ENCODE assay signal across 8 mouse cellular contexts in genomic region chr1:74800424-74800888, GRCm38 (mm10). TPM values are rescaled to one million over a fixed set of nuclear protein-coding genes. Genes with fewer than 3 reads are reported as not detected.
DNase-seq lines count a peak whose midpoint lies in the region; ATAC-seq and TF ChIP-seq lines count a peak whose summit lies in the region.

No protein-coding gene starts in this region.

- H3K36me3 ChIP-seq in hindbrain, postnatal 0 days (ENCODE audit: insufficient read depth, low read length), result no peaks in the 10 kb centered on the region

- peak; percentile 55 to 79 for DNase-seq in left cerebral cortex, adult 18-20 months (ENCODE audit: low spot score in 2 of 2)
- DNase-seq in left cerebral cortex, adult 11 months (ENCODE audit: low spot score), result no peak
- no peak for DNase-seq in hindbrain, postnatal 0 days (ENCODE audit: low spot score)
- peak; percentile 51 for DNase-seq in naive thymus-derived CD4-positive, alpha-beta T cell, adult 2 months (ENCODE audit: low read depth)
- DNase-seq in cerebellum, postnatal 36 days, result no peak
- DNase-seq in layer of hippocampus, postnatal 25 days (ENCODE audit: extremely low spot score in 1 of 2, low spot score in 1 of 2), result no peak
- DNase-seq in layer of hippocampus, adult 9-10 months (ENCODE audit: low spot score), result no peak

- 1% methylated on average over 29 of the region's 29 CpGs for WGBS in hindbrain, postnatal 0 days

- H3K4me1 ChIP-seq in hindbrain, postnatal 0 days (ENCODE audit: insufficient read depth, low read length), result 0 out of 2 replicates have a peak, but pooled peaks cover 3% of the 10 kb centered on the region

- H3K9ac ChIP-seq in hindbrain, postnatal 0 days (replicated peaks; ENCODE audit: low read length), result 0 out of 2 replicates have a peak overlapping the region, but pooled peaks have one; percentile 17

- peaks cover 48% of the 10 kb centered on the region for H3K27me3 ChIP-seq in hindbrain, postnatal 0 days (ENCODE audit: insufficient read depth, low read length)

- H3K9me3 ChIP-seq in hindbrain, postnatal 0 days (ENCODE audit: low read length), result no peaks in the 10 kb centered on the region

- no peak for TF ChIP-seq CTCF in hindbrain, postnatal 0 days (IDR thresholded peaks at IDR 0.05; ENCODE audit: low read depth)

- peak overlapping the region; percentile 21 for H3K4me3 ChIP-seq in hindbrain, postnatal 0 days (ENCODE audit: low read length)

- H3K27ac ChIP-seq in hindbrain, postnatal 0 days, result 0 out of 2 replicates have a peak overlapping the region, but pooled peaks have one; percentile 15

- H3K4me2 ChIP-seq in hindbrain, postnatal 0 days (ENCODE audit: low read depth, low read length), result peak overlapping the region; percentile 42

- peak; percentile 72 for ATAC-seq in common myeloid progenitor, adult 5-6 weeks (replicated peaks; ENCODE audit: low read depth, poor library complexity, severe bottlenecking)
- ATAC-seq in hindbrain, postnatal 0 days, result no peak

RNA-seq across cellular contexts. Expression of gene Wnt10a, which starts 9.1 kb away (rescaled TPM):
- total RNA-seq in left cerebral cortex, adult 18-20 months (2021), result 10 to 100 TPM; 15.8 to 15.9 TPM
- total RNA-seq in common myeloid progenitor, adult 5-6 weeks (2017), result not detected in 2 replicates
- total RNA-seq in hindbrain, postnatal 0 days (2014; rRNA removed), result 1.8 and 2.7 TPM in 2 replicates
- polyA plus RNA-seq in hindbrain, postnatal 0 days (2015; fragmentation: Nextera tagmentation; extraction: Ambion mirVana), result 0.48 and 0.68 TPM in 2 replicates
- 1 to 10 TPM; 2.0 to 2.2 TPM for total RNA-seq in layer of hippocampus, postnatal 25 days (2021)

RNA-seq across cellular contexts. Expression of gene Wnt6, which starts 28.8 kb away (rescaled TPM):
- total RNA-seq in left cerebral cortex, adult 18-20 months (2021), result 1 to 10 TPM; 3.3 to 4.5 TPM
- total RNA-seq in common myeloid progenitor, adult 5-6 weeks (2017), result not detected in 2 replicates
- total RNA-seq in hindbrain, postnatal 0 days (2014; rRNA removed), result 5.9 and 11.2 TPM in 2 replicates
- 6.7 and 7.4 TPM in 2 replicates for polyA plus RNA-seq in hindbrain, postnatal 0 days (2015; fragmentation: Nextera tagmentation; extraction: Ambion mirVana)
- total RNA-seq in layer of hippocampus, postnatal 25 days (2021), result under 1 TPM in 1 of 2 experiments, not detected in 1; 0.37 TPM

RNA-seq across cellular contexts. Expression of gene Prkag3, which starts 51.4 kb away (rescaled TPM):
- under 1 TPM; 0.12 to 0.51 TPM for total RNA-seq in left cerebral cortex, adult 18-20 months (2021)
- not detected in 2 replicates for total RNA-seq in common myeloid progenitor, adult 5-6 weeks (2017)
- total RNA-seq in hindbrain, postnatal 0 days (2014; rRNA removed), result not detected in 2 replicates
- polyA plus RNA-seq in hindbrain, postnatal 0 days (2015; fragmentation: Nextera tagmentation; extraction: Ambion mirVana), result not detected in 2 replicates
- not detected for total RNA-seq in layer of hippocampus, postnatal 25 days (2021)

RNA-seq across cellular contexts. Expression of gene Cdk5r2, which starts 54.3 kb away (rescaled TPM):
- 100 to 1,000 TPM; 315 to 347 TPM for total RNA-seq in left cerebral cortex, adult 18-20 months (2021)
- total RNA-seq in common myeloid progenitor, adult 5-6 weeks (2017), result not detected in 2 replicates
- total RNA-seq in hindbrain, postnatal 0 days (2014; rRNA removed), result 59.2 and 75.3 TPM in 2 replicates
- 12.3 and 13.6 TPM in 2 replicates for polyA plus RNA-seq in hindbrain, postnatal 0 days (2015; fragmentation: Nextera tagmentation; extraction: Ambion mirVana)
- total RNA-seq in layer of hippocampus, postnatal 25 days (2021), result 100 to 1,000 TPM; 224 to 251 TPM

Comparison
In these comparisons a context has a peak if more than half of its experiments do, and no peak if none do; other contexts are left out.
1. DNase-seq: peak in left cerebral cortex, adult 18-20 months (2 of 2) and naive thymus-derived CD4-positive, alpha-beta T cell, adult 2 months (single experiment); none in left cerebral cortex, adult 11 months (single experiment), hindbrain, postnatal 0 days (single experiment), cerebellum, postnatal 36 days (0 of 2), layer of hippocampus, postnatal 25 days (0 of 2) and layer of hippocampus, adult 9-10 months (single experiment).